Mouse (Mus musculus) adrenal gland, adult 10 weeks (tissue): ENCODE results near the gene Crybb1. TPM values are rescaled to one million over a fixed set of nuclear protein-coding genes. Genes with fewer than 3 reads are reported as not detected.

Experiments
- polyA plus RNA-seq: library from polyadenylated mRNA; stranded (reverse); fragments of 350-450 nt; fragmentation: Illumina TruSeq; extraction: RNeasy Lipid Tissue Mini Kit (QIAGEN cat#74804); gene quantifications from one replicate; pipeline ENCODE4 v1.2.3, GENCODE M21; 2014; ENCODE audit warnings: low read depth, low replicate concordance

Gene Crybb1
- polyA plus RNA-seq: not detected

DNA sequence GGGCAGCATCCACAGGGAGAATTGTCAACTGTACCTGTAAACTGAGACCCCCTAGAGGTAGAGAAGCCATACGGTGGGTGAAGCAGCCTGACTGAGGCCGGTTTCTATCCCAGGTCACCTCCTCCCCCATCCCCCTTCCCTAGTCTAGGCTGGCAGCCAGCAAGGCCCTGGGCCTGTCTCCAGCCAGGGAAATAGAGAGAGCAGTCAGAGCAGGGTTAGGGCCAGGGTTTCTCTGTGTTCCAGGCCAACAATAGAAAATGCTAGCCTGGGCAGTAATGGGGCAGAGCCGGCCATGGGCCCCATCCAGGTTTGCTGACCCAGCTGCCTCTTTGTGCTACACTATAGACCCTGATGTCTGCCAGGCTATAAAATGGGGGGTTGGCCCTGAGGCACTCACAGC lies at the start of gene Crybb1:
Gene Crybb1 (plus strand): TSS at position 390 of the 400 bp plus-strand sequence.

GRCm38 (mm10) chr5:112252400-112252799 lies 3.2 kb upstream of the Crybb1 start, which contains the start of gene Cryba4:
Gene Cryba4, minus strand, starts transcription at chr5:112252518.

DNA sequence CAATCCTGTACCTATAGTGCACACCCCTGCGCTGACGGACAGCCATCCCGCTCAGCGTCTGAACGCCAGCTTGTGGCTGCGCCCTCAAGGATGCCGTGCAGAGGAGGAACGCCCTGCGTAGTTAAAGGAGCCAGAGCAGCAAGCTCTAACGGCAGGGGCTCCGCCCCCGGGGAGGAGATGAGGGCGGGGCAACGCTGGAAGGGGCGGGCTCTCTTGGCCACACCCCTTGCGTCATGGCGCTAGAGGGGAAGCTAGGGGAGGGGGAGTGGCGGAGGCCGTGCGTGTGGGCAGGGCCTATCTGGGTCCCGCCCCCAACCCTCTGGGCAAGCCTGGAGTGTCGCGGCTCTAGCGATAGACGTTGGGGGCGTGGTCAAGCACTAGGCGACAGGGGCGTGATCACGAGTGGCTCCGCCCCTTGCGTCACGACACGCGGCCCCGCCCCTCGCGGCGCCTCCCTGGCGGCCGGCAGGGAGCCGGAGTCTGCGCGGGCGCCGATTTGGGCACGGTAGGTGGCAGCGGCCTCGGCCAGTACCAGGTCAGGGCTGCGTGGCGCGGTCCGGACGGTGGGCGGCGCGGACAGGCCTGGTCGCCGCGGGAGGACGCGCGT lies 20.8 kb downstream of the Crybb1 start, which contains the start of gene Tpst2:
Gene Tpst2 (plus strand): TSS at position 425 of the 607 bp plus-strand sequence.

Other genes with a start within 250 kb of the Crybb1 start
- gene Cryba4, start 3.3 kb upstream of the Crybb1 start, polyA plus RNA-seq: not detected
- gene Tpst2, start 20.9 kb downstream of the Crybb1 start, polyA plus RNA-seq: 51.9 TPM
- 12.8 TPM for gene Tfip11, start 70.5 kb downstream of the Crybb1 start, polyA plus RNA-seq
- gene Srrd, start 87.2 kb downstream of the Crybb1 start, polyA plus RNA-seq: 1.5 TPM
- 18.0 TPM for gene Hps4, start 87.3 kb downstream of the Crybb1 start, polyA plus RNA-seq
- gene Gm6583, start 100.2 kb downstream of the Crybb1 start, polyA plus RNA-seq: not detected
- gene Asphd2, start 139.1 kb downstream of the Crybb1 start, polyA plus RNA-seq: 0.52 TPM
- gene Gm6588, start 193.6 kb downstream of the Crybb1 start, polyA plus RNA-seq: not detected